Mouse (Mus musculus) forebrain, embryonic 10.5 days (tissue): ENCODE measurements around the gene Krtap24-1. TPM values are rescaled to one million over a fixed set of nuclear protein-coding genes. Genes with fewer than 3 reads are reported as not detected.

Source experiments
- DNase-seq: peaks from one replicate; pipeline ENCODE4 v3.0.0-alpha.2; 2017; ENCODE audit warnings: low spot score; ENCODE audit errors: extremely low spot score
- H3K27ac ChIP-seq: fragments of 300-500 bp; sonication (generic); 2 replicates; pipeline ENCODE4 v1.5.1; 2016; ENCODE audit warnings: mild to moderate bottlenecking
- H3K27me3 ChIP-seq: fragments of 300-500 bp; sonication (generic); 2 replicates; pipeline ENCODE4 v1.6.1; 2016; ENCODE audit warnings: mild to moderate bottlenecking; ENCODE audit not compliant: poor library complexity, severe bottlenecking
- H3K36me3 ChIP-seq: fragments of 300-500 bp; sonication (generic); replicated peaks from 2 replicates; pipeline ENCODE4 v1.6.1; 2016; ENCODE audit warnings: mild to moderate bottlenecking, moderate library complexity
- H3K4me1 ChIP-seq: fragments of 300-500 bp; sonication (generic); 2 replicates; pipeline ENCODE4 v1.6.1; 2016
- H3K4me3 ChIP-seq: fragments of 300-500 bp; sonication (generic); 2 replicates; pipeline ENCODE4 v1.5.1; 2016; ENCODE audit warnings: mild to moderate bottlenecking, moderate library complexity
- H3K9me3 ChIP-seq: fragments of 300-500 bp; sonication (generic); 2 replicates; pipeline ENCODE4 v1.6.1; 2016; ENCODE audit warnings: mild to moderate bottlenecking, moderate library complexity
- WGBS: fragments of 180-500 bp; shearing (Covaris S2); methylation state at CpG from one replicate; pipeline ENCODE4 v1.1.7; 2016; 5-methylcytosine and 5-hydroxymethylcytosine counted together
- polyA plus RNA-seq: library from polyadenylated mRNA; unstranded; fragments of >200 nt; fragmentation: Nextera tagmentation; extraction: Ambion mirVana; gene quantifications from 2 replicates; pipeline ENCODE4 v1.2.1, GENCODE M21; 2016

Gene Krtap24-1
- polyA plus RNA-seq, 1 experiment from 2014 or later, result not detected

DNA sequence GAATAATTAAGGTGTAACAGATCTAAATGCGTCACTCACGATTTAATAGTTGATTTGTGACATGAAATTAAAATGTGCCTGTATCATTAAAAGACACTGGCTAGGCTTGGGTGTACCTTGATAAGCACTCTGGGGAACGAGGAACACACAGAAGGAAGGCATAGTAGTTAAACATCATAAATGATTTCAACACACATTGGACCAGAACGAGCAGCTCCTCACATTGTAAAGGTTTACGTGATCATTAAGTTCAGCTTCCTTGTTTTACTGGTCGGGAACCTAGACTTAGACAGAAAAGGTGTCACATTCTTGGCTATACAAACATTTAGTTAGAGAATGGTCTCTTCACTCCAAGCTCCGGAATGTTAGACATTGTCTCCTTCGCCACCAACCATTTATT is 11.8 kb downstream of the Krtap24-1 start:
- no peaks in the 10 kb centered on the region for H3K27me3 ChIP-seq
- H3K4me3 ChIP-seq, result no peak overlapping the region
- H3K27ac ChIP-seq, result no peak overlapping the region
- peaks cover 22% of the 10 kb centered on the region for H3K4me1 ChIP-seq
- no peaks in the 10 kb centered on the region for H3K36me3 ChIP-seq
- WGBS, result 87% methylated on average over 8 of the region's 8 CpGs
- no peaks in the 10 kb centered on the region for H3K9me3 ChIP-seq
- no peak for DNase-seq

DNA sequence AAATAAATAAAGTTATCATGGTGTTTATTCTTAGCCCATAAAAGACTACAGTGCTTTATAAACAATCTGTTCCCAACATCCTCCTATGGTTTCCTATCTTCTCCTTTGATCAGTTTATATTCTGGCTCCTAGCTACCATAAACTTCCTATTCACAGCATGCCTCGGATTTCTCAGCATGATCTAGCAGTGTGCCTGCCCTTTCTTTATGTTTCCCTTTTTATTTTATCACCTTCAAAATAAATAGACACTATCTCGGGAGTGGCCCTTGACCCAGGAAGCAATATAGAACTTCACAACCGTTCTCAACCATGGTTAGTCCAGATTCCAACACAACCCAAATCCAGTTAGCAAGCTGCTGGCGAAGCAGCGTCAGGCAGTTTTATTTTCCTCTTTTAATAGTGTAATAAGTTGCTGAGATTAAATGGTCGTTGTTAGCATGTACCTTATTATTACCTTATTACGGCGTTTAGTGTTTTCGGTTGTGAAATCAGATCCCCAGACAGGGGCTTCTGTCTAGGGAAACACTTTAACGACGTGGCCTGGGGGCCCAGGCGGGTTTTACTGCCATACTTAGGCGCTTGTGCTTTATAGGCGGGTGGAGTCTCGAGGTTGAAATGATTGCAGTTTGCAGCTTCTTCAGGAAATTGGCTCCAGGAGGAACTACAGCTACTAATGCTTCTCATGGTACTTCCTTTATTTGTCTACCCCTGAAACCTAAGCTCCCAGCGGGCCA is 12.4 kb downstream of the Krtap24-1 start:
- no peaks in the 10 kb centered on the region for H3K9me3 ChIP-seq
- no peak overlapping the region for H3K4me3 ChIP-seq
- H3K4me1 ChIP-seq, result peaks cover 22% of the 10 kb centered on the region
- no peak for DNase-seq
- H3K36me3 ChIP-seq, result no peaks in the 10 kb centered on the region
- 76% methylated on average over 16 of the region's 16 CpGs for WGBS
- no peaks in the 10 kb centered on the region for H3K27me3 ChIP-seq
- H3K27ac ChIP-seq, result no peak overlapping the region

- H3K27me3 ChIP-seq, result no peaks in the 10 kb centered on the region
- H3K4me3 ChIP-seq, result no peak overlapping the region
- H3K36me3 ChIP-seq, result no peaks in the 10 kb centered on the region
- H3K4me1 ChIP-seq, result no peaks in the 10 kb centered on the region
- DNase-seq, result no peak
- H3K27ac ChIP-seq, result no peak overlapping the region
- no peaks in the 10 kb centered on the region for H3K9me3 ChIP-seq
Measured at GRCm38 (mm10) chr16:88592758-88593157, 19.3 kb downstream of the Krtap24-1 start.

- 96% methylated on average over 9 of the region's 9 CpGs for WGBS
- Histone ChIP-seq H3K9me3 (no peaks in the 10 kb centered on the region), H3K4me1 (0 out of 2 replicates have a peak, but pooled peaks cover 5% of the 10 kb centered on the region), H3K36me3 (no peaks in the 10 kb centered on the region), H3K27ac (no peak overlapping the region), H3K27me3 (no peaks in the 10 kb centered on the region), H3K4me3 (no peak overlapping the region)
- DNase-seq, result no peak
Measured at GRCm38 (mm10) chr16:88583338-88583737, 28.7 kb downstream of the Krtap24-1 start.

GRCm38 (mm10) chr16:88575885-88576679 is 36.0 kb downstream of the Krtap24-1 start:
- Histone ChIP-seq H3K4me1 (no peaks in the 10 kb centered on the region), H3K27ac (no peak overlapping the region), H3K27me3 (no peaks in the 10 kb centered on the region), H3K4me3 (no peak overlapping the region), H3K9me3 (no peaks in the 10 kb centered on the region), H3K36me3 (no peaks in the 10 kb centered on the region)
- no peak for DNase-seq
- WGBS, result 87% methylated on average over 4 of the region's 4 CpGs

- no peak overlapping the region for H3K4me3 ChIP-seq
- no peaks in the 10 kb centered on the region for H3K36me3 ChIP-seq
- 92% methylated on average over 5 of the region's 5 CpGs for WGBS
- no peak overlapping the region for H3K27ac ChIP-seq
- H3K27me3 ChIP-seq, result no peaks in the 10 kb centered on the region
- H3K9me3 ChIP-seq, result no peaks in the 10 kb centered on the region
- no peak for DNase-seq
- H3K4me1 ChIP-seq, result no peaks in the 10 kb centered on the region
Measured at GRCm38 (mm10) chr16:88572904-88573404, 39.1 kb downstream of the Krtap24-1 start.

DNA sequence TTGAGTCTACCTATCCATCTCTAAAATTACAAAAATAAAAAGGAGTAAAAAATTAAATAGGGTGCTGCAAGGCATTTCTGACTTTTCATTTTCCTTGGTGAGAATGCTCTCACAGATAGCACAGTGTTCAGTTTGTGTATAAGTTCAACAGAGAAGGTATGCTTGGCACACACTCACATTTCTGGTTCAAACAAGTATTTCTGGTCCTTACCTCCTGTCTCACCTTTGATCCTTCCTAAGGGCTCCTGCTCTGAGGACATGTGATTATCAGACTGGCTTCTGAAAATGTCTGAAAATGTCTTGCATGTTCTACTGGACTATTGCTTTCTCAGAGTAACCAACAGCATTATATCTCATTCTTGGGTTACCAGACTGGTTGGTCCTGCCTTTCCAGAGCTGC is 41.9 kb downstream of the Krtap24-1 start:
- H3K9me3 ChIP-seq, result no peaks in the 10 kb centered on the region
- H3K4me1 ChIP-seq, result no peaks in the 10 kb centered on the region
- no peak for DNase-seq
- H3K36me3 ChIP-seq, result no peaks in the 10 kb centered on the region
- no peak overlapping the region for H3K4me3 ChIP-seq
- H3K27me3 ChIP-seq, result no peaks in the 10 kb centered on the region
- no peak overlapping the region for H3K27ac ChIP-seq

DNA sequence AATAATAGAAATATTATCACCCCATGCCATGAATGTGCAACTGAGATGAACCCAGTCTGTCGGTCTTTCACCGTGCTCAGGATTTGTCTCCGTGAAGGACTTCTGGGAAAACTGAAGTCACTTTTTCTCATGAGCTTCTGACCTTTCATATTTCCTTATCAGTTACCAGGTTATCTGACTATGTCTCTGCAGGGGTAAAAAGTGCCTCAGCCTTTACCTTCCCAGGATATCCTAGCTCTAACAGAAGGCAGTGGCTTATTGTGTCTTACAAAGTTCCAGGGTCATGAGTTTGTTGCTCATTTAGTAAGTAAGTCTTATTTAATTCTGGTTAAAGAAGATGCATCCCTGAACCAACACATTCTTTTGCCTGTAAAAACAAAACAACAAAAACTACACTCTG is 42.3 kb downstream of the Krtap24-1 start:
- no peak for DNase-seq
- WGBS, result 92% methylated on average over 3 of the region's 3 CpGs
- Histone ChIP-seq H3K9me3 (no peaks in the 10 kb centered on the region), H3K4me1 (no peaks in the 10 kb centered on the region), H3K27me3 (no peaks in the 10 kb centered on the region), H3K27ac (no peak overlapping the region), H3K36me3 (no peaks in the 10 kb centered on the region), H3K4me3 (no peak overlapping the region)

GRCm38 (mm10) chr16:88569096-88569495 is 43.0 kb downstream of the Krtap24-1 start:
- H3K9me3 ChIP-seq, result no peaks in the 10 kb centered on the region

GRCm38 (mm10) chr16:88563045-88563913 is 48.8 kb downstream of the Krtap24-1 start, which contains the start of gene Cldn8:
Gene Cldn8 (minus strand): TSS chr16:88563183.
- no peak for DNase-seq
- H3K27me3 ChIP-seq, result no peaks in the 10 kb centered on the region; the same call in 1 of the 2 replicates
- peak within 1 kb of the TSS; percentile 40; the same call in 1 of the 2 replicates for H3K27ac ChIP-seq
- WGBS, result 72% methylated on average over 6 of the region's 6 CpGs
- H3K4me1 ChIP-seq, result peaks cover 23% of the 10 kb centered on the region
- no peaks in the 10 kb centered on the region for H3K9me3 ChIP-seq
- H3K4me3 ChIP-seq, result no peak within 1 kb of the TSS
- H3K36me3 ChIP-seq, result no peaks in the 10 kb centered on the region

More at GRCm38 (mm10) chr16:88569096-88569495, 43.0 kb downstream of the Krtap24-1 start:
- 88% methylated on average over 1 of the region's 1 CpGs for WGBS
- Histone ChIP-seq H3K27ac (no peak overlapping the region), H3K36me3 (no peaks in the 10 kb centered on the region), H3K4me1 (no peaks in the 10 kb centered on the region), H3K4me3 (no peak overlapping the region), H3K27me3 (no peaks in the 10 kb centered on the region)
- DNase-seq, result no peak

- WGBS, result 24% methylated on average over 6 of the region's 6 CpGs
- Histone ChIP-seq H3K27ac (no peak overlapping the region), H3K9me3 (no peaks in the 10 kb centered on the region), H3K36me3 (no peaks in the 10 kb centered on the region), H3K4me3 (no peak overlapping the region), H3K4me1 (peaks cover 23% of the 10 kb centered on the region), H3K27me3 (no peaks in the 10 kb centered on the region; the same call in 1 of the 2 replicates)
- DNase-seq, result no peak
Measured at GRCm38 (mm10) chr16:88561617-88562164, 50.4 kb downstream of the Krtap24-1 start.
